Mouse (Mus musculus): ENCODE data around the gene Tat. TPM values are rescaled to one million over a fixed set of nuclear protein-coding genes. Genes with fewer than 3 reads are reported as not detected.

The Tat gene
- total and polyA plus RNA-seq, 3 experiments: not detected

DNA sequence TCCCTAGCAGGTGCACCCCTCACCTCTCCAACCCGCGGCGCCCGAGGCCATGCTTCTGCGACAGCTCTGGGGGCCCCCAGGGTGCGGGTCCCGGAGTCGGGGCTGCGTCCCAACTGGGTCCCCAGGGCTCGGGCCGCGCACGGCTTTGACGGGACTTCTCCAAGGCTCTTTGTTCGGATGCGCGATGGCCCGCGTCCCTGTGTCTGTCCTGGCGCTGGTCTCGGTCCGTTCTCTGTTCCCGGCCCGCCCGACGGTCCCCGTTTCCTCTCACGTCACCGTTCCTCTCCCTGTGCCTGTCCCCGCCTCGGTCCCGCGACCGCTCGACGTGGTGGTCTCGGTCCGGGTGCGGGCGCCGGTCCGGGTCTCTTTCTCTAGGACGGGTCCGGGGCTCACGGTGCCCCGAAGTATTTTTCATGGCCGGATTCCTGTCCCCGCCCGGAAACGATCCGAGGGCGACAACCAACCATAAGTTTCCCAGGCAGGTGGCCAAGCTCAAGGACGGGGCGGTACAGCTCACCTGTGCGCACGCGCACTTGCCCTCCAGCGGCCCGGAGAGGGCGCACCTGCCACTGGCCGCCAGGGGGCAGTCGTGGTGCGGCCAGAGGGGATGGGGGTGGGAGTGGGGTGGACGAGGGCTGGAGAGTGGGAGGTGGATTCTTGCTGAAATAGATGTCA lies 28.4 kb upstream of the Tat start, which contains the start of gene Marveld3:
Gene Marveld3, minus strand, starts transcription at position 511 of the 675 bp plus-strand sequence.
- no peak for DNase-seq (ENCODE audit: low read depth, low spot score)
- peak within 1 kb of the TSS; percentile 3 to 24; a peak in 3 of 4 replicates for H3K4me3 ChIP-seq (ENCODE audit: control insufficient read depth in 1 of 2, insufficient read depth in 1 of 2, low read depth in 2 of 2, low read length in 2 of 2)
- H3K79me2 ChIP-seq (ENCODE audit: control insufficient read depth, insufficient read depth, low read length, poor library complexity): no peaks in the 10 kb centered on the region
- TF ChIP-seq CTCF (IDR thresholded peaks at IDR 0.05 in 2 of 3, conservative IDR thresholded peaks at IDR 0.05 in 1 of 3; ENCODE audit: control insufficient read depth in 1 of 3, insufficient read depth in 1 of 3, low read depth in 2 of 3, low read length in 3 of 3, poor library complexity in 1 of 3, severe bottlenecking in 1 of 3) (0 out of 6 replicates have a peak, but pooled peaks of 1 of the 3 experiments have one; percentile 11), RAD21 (IDR thresholded peaks at IDR 0.05; ENCODE audit: low read depth, low read length) (no peak)
- H3K9me3 ChIP-seq (replicated peaks; ENCODE audit: insufficient read depth, low read length): no peaks in the 10 kb centered on the region
- peaks cover 0 to 8% of the 10 kb centered on the region in 2 experiments; a peak in 2 of 4 replicates for H3K36me3 ChIP-seq (ENCODE audit: control insufficient read depth in 1 of 2, insufficient read depth in 2 of 2, low read length in 2 of 2)
- H3K27me3 ChIP-seq (ENCODE audit: control insufficient read depth in 1 of 2, insufficient read depth in 2 of 2, low read length in 2 of 2): no peaks in the 10 kb centered on the region
- H3K4me1 ChIP-seq (ENCODE audit: control insufficient read depth in 1 of 2, insufficient read depth in 2 of 2, low read length in 2 of 2): peaks cover 0 to 13% of the 10 kb centered on the region in 2 experiments; a peak in 2 of 4 replicates
- peak within 1 kb of the TSS; percentile 9; the same call in 1 of the 2 replicates for H3K9ac ChIP-seq (ENCODE audit: control insufficient read depth, low read depth, low read length, poor library complexity, severe bottlenecking)
- no peak within 1 kb of the TSS for H3K27ac ChIP-seq (ENCODE audit: control insufficient read depth, low read depth, low read length)

GRCm38 (mm10) chr8:109962896-109963295 lies 27.3 kb upstream of the Tat start:
- H3K9ac ChIP-seq (ENCODE audit: control insufficient read depth, low read depth, low read length, poor library complexity, severe bottlenecking): peak overlapping the region; percentile 9; the same call in 1 of the 2 replicates
- H3K4me1 ChIP-seq (ENCODE audit: control insufficient read depth in 1 of 2, insufficient read depth in 2 of 2, low read length in 2 of 2): peaks cover 0 to 13% of the 10 kb centered on the region in 2 experiments; a peak in 2 of 4 replicates
- no peaks in the 10 kb centered on the region for H3K27me3 ChIP-seq (ENCODE audit: control insufficient read depth in 1 of 2, insufficient read depth in 2 of 2, low read length in 2 of 2)
- H3K27ac ChIP-seq (ENCODE audit: control insufficient read depth, low read depth, low read length): no peak overlapping the region
- peaks cover 0 to 8% of the 10 kb centered on the region in 2 experiments; a peak in 2 of 4 replicates for H3K36me3 ChIP-seq (ENCODE audit: control insufficient read depth in 1 of 2, insufficient read depth in 2 of 2, low read length in 2 of 2)
- no peaks in the 10 kb centered on the region for H3K79me2 ChIP-seq (ENCODE audit: control insufficient read depth, insufficient read depth, low read length, poor library complexity)
- H3K4me3 ChIP-seq (ENCODE audit: control insufficient read depth in 1 of 2, insufficient read depth in 1 of 2, low read depth in 2 of 2, low read length in 2 of 2): peak overlapping the region; percentile 3 to 24; a peak in 3 of 4 replicates
- TF ChIP-seq CHD1 (IDR thresholded peaks at IDR 0.05; ENCODE audit: low read depth, low read length): no peak
- no peak for TF ChIP-seq ELF1 (IDR thresholded peaks at IDR 0.05; ENCODE audit: low read depth, low read length)
- 0 out of 4 replicates have a peak, but pooled peaks of 1 of the 2 experiments have one; percentile 30 for TF ChIP-seq USF2 (IDR thresholded peaks at IDR 0.05; ENCODE audit: borderline replicate concordance in 1 of 2, insufficient read depth in 1 of 2, low read depth in 1 of 2, low read length in 2 of 2)
- no peak for TF ChIP-seq CTCF (IDR thresholded peaks at IDR 0.05 in 2 of 3, conservative IDR thresholded peaks at IDR 0.05 in 1 of 3; ENCODE audit: control insufficient read depth in 1 of 3, insufficient read depth in 1 of 3, low read depth in 2 of 3, low read length in 3 of 3, poor library complexity in 1 of 3, severe bottlenecking in 1 of 3)
- no peak for TF ChIP-seq POLR2A (IDR thresholded peaks at IDR 0.05; ENCODE audit: control insufficient read depth in 1 of 2, insufficient read depth in 1 of 2, low read depth in 1 of 2, low read length in 2 of 2, poor library complexity in 1 of 2)
- TF ChIP-seq ZKSCAN1 (IDR thresholded peaks at IDR 0.05; ENCODE audit: low read depth, low read length): no peak
- TF ChIP-seq ETS1 (IDR thresholded peaks at IDR 0.05; ENCODE audit: low read depth, low read length): no peak
- TF ChIP-seq MXI1 (IDR thresholded peaks at IDR 0.05; ENCODE audit: low read depth, low read length): peak; percentile 44; the same call in 1 of the 2 replicates
- peak; percentile 86 for TF ChIP-seq USF1 (IDR thresholded peaks at IDR 0.05; ENCODE audit: low read depth, low read length)
- peak; percentile 52; the same call in 1 of the 2 replicates for TF ChIP-seq BHLHE40 (IDR thresholded peaks at IDR 0.05; ENCODE audit: borderline replicate concordance, low read depth, low read length)
- TF ChIP-seq NRF1 (IDR thresholded peaks at IDR 0.05; ENCODE audit: insufficient read depth, low read depth, low read length, poor library complexity, severe bottlenecking): no peak
- peak; percentile 70 for TF ChIP-seq MAX (IDR thresholded peaks at IDR 0.05; ENCODE audit: low read length)
- no peak for TF ChIP-seq KAT2A (conservative IDR thresholded peaks at IDR 0.05; ENCODE audit: low read depth, low read length)
- H3K9me3 ChIP-seq (replicated peaks; ENCODE audit: insufficient read depth, low read length): no peaks in the 10 kb centered on the region
- peak; percentile 38 for DNase-seq (ENCODE audit: low read depth, low spot score)
